Mouse (Mus musculus): ENCODE measurements around the gene Foxred2.

Gene Foxred2

GRCm38 (mm10) chr15:77952921-77953320, 3.6 kb downstream of the Foxred2 start:
- intact Hi-C loops (cut with DNase I): no loop called here

- intact Hi-C loops (cut with DNase I): no loop called here
These were observed 7.5 kb downstream of the Foxred2 start for GRCm38 (mm10) chr15:77949061-77949460.

- intact Hi-C loops (cut with DNase I): no loop called here
These were observed 10.8 kb downstream of the Foxred2 start for GRCm38 (mm10) chr15:77945711-77946110.

GRCm38 (mm10) chr15:77941563-77941962, 15.0 kb downstream of the Foxred2 start:
- intact Hi-C loops (cut with DNase I): no loop called here

- intact Hi-C loops (cut with DNase I): no loop called here
These were observed 18.0 kb downstream of the Foxred2 start for GRCm38 (mm10) chr15:77938516-77938915.

- intact Hi-C loops (cut with DNase I): no loop called here
These were observed 20.7 kb downstream of the Foxred2 start for GRCm38 (mm10) chr15:77935673-77936375.

GRCm38 (mm10) chr15:77934968-77935367, 21.6 kb downstream of the Foxred2 start:
- intact Hi-C loops (cut with DNase I): loop anchor here (5.0 kb wide), 1 partner anchor 42 kb away; no protein-coding TSS in a partner anchor

GRCm38 (mm10) chr15:77934326-77934725, 22.2 kb downstream of the Foxred2 start:
- intact Hi-C loops (cut with DNase I): loop anchor here (5.0 kb wide), 1 partner anchor 43 kb away; no protein-coding TSS in a partner anchor

GRCm38 (mm10) chr15:77933770-77934169, 22.8 kb downstream of the Foxred2 start:
- intact Hi-C loops (cut with DNase I): loop anchor here (5.0 kb wide), 1 partner anchor 44 kb away; no protein-coding TSS in a partner anchor

GRCm38 (mm10) chr15:77933222-77933621, 23.3 kb downstream of the Foxred2 start:
- intact Hi-C loops (cut with DNase I): loop anchor here (5.0 kb wide), 1 partner anchor 44 kb away; no protein-coding TSS in a partner anchor

- intact Hi-C loops (cut with DNase I): loop anchor here (5.0 kb wide), 1 partner anchor 46 kb away; no protein-coding TSS in a partner anchor
These were observed 24.9 kb downstream of the Foxred2 start for GRCm38 (mm10) chr15:77931689-77932016.

GRCm38 (mm10) chr15:77930986-77931688, 25.4 kb downstream of the Foxred2 start:
- intact Hi-C loops (cut with DNase I): loop anchor here (5.0 kb wide), 1 partner anchor 46 kb away; no protein-coding TSS in a partner anchor

GRCm38 (mm10) chr15:77929804-77930203, 26.7 kb downstream of the Foxred2 start:
- intact Hi-C loops (cut with DNase I): loop anchor here (5.0 kb wide), 1 partner anchor 47 kb away; no protein-coding TSS in a partner anchor

GRCm38 (mm10) chr15:77928673-77929331, 27.7 kb downstream of the Foxred2 start, which contains the start of gene Txn2:
Gene Txn2 (minus strand): TSS chr15:77929006.
- intact Hi-C loops (cut with DNase I): no loop called here

GRCm38 (mm10) chr15:77928091-77928490, 28.4 kb downstream of the Foxred2 start:
- intact Hi-C loops (cut with DNase I): no loop called here

- intact Hi-C loops (cut with DNase I): no loop called here
These were observed 29.6 kb downstream of the Foxred2 start for GRCm38 (mm10) chr15:77926921-77927320.

- intact Hi-C loops (cut with DNase I): no loop called here
These were observed 31.3 kb downstream of the Foxred2 start for GRCm38 (mm10) chr15:77925195-77925594.

- intact Hi-C loops (cut with DNase I): no loop called here
These were observed 33.1 kb downstream of the Foxred2 start for GRCm38 (mm10) chr15:77923267-77924035.

GRCm38 (mm10) chr15:77922710-77923109, 33.8 kb downstream of the Foxred2 start:
- intact Hi-C loops (cut with DNase I): no loop called here

- intact Hi-C loops (cut with DNase I): no loop called here
These were observed 34.9 kb downstream of the Foxred2 start for GRCm38 (mm10) chr15:77921636-77922035.

Measured in adrenal gland (tissue).